Mouse (Mus musculus) yolk sac, embryonic 10.5 days (tissue): ENCODE results near the gene Fam213a.
A peak's percentile ranks its signal among the peaks of the same experiment; 100 is the strongest.
"Not testable (repeated sequence)": the region's sequence is repeated elsewhere in the genome, so short reads cannot be mapped to it uniquely, and the experiment has no call there.

ENCODE experiments used
- DNase-seq: peaks from one replicate; pipeline ENCODE4 v3.0.0-alpha.2; 2017; ENCODE audit warnings: low spot score

Fam213a gene

DNA sequence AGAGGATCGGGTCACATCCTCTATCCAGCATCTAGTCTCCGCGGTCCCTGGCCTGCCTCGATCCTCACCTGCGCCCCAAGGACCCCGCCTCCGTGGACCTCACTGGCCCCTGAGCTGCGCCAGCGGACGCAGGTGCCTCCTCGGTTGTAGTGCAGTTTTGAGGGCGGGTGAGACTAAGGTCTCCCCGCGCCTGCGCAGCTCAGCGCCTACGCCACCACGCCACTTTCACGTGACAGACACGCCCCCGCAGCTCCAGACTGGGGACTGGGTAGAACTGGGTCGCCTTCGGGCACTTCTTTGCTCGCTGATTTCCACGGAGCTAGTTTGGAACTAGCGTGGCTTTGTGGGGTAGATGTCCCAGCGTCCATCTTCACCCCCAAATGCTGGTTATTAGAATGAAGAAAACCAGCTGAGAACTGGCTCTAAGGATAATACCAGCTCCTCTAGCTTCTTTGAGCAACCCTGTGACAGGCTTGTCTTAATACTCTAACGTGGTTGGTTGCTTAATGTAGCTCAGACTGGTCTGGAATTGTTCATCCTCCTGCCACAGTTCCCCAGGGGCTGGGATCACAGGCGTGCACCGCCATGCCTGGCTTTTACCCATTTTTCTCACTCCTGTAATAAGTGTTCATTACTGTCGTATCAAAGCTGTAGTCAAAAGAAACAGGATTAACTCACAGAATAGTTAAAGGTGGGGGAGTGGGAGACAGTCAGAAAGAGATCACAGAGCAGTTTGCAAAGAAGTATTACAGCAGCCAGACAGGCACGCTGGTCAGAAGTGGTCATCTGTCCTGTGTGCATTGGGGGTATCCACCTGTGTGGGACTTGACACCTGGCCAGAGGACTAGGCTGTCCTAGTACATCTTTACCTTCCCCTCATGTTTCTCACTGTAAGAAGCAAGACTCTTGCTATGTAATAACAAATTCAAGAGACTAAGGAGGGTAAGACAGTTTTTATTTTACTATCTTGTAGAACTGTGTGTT is at the start of gene Fam213a:
Gene Fam213a, minus strand, starts transcription at position 159 of the 984 bp plus-strand sequence.
- peak; percentile 89 for DNase-seq

DNA sequence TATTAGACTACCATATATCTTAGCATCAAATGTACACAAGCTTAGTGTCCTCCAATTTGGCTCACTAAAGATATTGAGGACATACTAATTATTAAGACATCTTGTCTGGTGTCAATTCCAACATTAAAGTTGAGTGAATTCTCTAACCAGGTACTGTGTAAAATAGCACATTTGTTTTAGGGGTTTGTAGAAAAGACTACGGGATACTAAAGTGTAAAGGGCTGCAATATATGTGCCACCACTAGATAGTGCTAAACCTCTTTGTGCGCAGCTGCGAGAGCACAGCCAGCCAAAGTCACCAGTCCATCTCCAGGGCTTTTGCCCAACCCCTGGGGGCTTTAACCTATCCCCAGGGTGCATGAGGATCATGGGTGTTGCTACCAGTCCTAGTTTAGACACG is 39.6 kb upstream of the Fam213a start:
- not testable (repeated sequence) for DNase-seq

DNA sequence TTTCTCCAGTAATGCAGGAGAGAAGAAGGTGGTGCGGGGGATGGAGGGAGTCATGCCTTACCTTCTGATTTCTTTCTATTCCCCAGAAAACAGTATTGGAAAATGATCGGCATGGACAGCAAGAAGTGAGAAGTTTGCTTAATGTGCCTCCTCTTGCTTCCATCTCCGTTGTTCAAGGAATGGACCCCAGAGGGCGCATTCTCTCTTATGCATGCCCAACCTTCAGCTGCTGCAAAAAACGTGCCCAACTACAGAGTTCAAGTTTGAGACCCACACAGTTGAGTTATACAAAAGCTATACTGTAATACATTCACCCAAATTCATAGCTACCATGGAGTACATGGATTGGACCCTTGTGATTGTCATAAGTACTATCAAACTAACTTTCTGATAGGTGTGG is 38.9 kb upstream of the Fam213a start:
- DNase-seq, result peak; percentile 22

- no peak for DNase-seq
Measured at GRCm38 (mm10) chr14:41050471-41050870, 36.9 kb upstream of the Fam213a start.

DNA sequence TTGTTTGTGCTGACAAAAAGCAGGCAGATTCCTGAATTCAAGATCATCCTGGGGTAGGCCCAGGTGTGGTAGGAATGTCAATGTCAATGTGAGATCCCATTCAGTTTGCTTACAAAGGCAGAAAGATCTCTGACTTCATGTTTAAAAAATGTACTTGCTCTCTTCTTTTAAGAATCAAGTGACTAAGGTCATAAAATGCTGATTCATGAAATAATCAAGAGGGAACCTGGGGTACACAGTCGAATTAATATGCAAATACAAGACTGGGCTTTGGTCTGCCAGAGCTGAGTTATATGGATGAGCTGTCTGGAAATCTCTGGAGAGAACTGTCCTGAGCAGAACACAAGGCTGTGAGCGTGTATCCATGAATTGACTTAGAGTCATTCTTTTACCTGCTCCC is 33.8 kb upstream of the Fam213a start:
- DNase-seq, result no peak

DNA sequence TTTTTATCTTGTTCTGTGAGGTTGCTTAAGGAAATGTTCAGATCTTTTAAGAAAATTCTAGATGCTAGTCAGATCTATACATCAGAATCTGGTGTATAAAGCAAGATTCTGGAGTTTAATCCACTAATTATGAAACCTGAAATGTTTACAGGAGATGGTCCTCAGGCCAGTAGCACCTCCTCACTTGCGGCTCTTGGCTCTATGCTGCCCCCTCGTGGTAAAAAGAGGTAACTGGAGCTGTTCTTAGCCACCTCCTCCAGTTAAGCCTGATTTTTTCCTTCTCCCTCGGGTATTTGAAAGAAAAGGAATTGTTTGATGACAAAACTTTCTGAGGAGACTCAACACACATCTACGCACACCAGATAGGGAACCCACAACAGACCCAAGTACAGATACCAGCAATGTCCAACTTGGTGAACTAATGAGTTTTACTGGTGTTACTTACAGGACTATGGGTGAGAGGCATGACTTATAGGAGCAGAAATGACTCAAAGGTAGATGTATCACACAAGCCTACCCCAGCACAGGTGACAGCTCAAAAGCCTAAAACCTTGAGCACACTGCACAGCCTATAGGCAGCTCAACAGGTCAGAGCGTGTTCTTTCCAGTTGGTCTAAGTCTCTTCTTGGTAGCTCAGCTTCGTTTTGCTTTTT is 21.7 kb upstream of the Fam213a start:
- DNase-seq, result peak; percentile 57

DNA sequence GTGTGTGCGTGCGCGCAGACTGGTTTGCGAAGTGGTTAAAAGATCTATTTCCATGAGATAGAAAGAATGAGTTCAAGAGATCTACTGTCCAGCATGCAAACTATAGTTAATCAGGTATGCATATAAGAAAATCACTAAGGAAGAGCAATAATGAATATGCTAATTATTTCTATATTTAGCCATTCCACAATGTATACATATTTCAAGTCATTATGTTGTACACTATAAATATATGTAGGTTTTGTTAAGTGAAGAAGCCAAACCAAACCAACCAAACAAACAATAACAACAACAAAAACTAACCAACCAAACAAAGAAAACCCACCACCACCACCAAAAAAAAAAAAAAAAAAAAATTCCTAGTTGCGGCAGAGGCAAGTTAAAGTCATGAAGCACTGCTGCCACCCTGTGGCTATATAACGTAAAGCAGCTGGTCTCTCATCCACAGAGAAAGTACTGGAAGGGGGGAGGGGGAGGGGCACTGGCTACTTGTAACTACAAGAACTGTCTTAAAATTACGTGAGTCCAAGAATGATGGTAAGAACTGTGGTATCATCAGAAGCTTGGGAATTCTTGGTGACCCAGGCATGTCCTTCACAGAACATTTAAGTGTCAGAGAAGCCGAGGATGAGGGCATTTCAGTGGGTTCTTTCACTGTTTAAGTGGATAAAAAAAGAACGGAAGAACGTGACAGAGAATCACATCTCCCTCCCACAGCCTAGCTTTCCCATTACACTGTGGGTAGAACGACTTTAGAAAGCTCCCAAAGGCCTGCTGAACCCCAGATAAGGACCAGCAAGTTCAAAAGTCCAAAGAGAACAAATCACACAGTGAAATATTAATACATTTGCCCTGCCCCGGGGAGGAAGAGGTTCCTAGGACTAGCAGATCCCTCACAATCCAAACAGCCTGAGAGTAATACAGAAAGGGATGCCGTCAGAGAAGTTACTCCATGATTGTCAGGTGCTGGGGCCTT is 19.8 kb upstream of the Fam213a start:
- DNase-seq, result peak; percentile 75

DNA sequence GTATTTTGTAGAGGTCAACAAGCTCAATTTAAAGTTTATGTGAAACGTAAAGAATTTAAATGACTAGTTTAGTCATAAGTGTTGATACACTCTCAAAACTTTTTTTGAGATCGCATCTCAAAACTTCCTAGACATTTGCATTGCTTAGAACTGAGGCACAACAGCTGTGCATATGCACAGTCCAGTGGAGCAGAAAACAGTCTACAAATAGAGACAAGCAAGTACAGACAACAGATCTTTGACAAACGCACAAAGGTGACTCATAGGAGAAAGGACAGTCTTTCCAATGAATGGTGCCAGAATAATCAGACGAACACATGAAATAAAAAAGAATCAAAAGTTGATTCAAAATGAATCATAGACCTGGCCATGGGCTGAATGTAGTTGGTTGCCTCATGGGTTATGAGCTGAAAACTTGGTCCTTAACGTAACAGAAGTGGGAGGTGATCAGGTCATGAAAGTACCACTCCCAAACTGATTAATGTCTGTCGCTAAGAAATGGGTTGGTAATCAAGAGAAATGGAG is 17.5 kb upstream of the Fam213a start:
- DNase-seq, result no peak

- DNase-seq, result peak; percentile 37
Measured at GRCm38 (mm10) chr14:41029303-41029702, 15.7 kb upstream of the Fam213a start.

GRCm38 (mm10) chr14:41025594-41026284 is 12.2 kb upstream of the Fam213a start:
- peak; percentile 56 for DNase-seq

DNA sequence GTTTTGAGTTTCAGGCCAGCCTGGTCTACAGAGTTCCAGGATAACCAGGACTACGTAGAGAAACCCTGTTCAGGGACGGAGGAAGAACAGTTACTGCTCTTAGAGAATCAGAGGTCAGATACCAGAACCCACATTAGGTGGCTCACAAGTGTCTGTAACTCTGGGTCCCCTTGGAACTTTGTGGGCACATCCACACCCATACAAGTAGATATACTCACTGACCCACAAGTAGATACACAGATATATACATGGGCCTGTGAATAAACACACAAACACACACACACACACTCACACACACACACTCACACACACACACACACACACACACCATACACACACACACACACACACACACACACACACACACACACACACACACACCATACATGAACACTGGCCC is 11.5 kb upstream of the Fam213a start:
- no peak for DNase-seq

GRCm38 (mm10) chr14:41021246-41021645 is 7.7 kb upstream of the Fam213a start:
- no peak for DNase-seq

DNA sequence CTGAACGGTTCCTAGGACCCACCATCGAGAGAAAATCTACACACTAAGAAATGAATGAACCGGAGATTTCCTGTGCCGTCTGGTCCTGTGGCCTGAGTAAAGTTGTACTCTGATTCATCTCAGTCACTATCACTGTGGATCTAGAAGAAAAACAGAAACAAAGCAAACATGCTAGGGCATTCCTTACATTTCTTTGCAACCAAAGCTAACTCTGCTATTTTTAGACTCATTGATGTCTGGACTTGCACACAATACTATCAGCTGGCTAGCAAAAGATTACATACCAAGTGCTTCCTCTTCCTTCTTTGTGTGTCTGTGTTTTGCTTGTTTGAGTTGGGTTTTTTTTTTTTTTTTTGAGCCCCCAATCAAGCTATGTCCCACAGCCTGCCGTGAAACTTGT is 3.9 kb upstream of the Fam213a start:
- DNase-seq, result peak; percentile 64

DNA sequence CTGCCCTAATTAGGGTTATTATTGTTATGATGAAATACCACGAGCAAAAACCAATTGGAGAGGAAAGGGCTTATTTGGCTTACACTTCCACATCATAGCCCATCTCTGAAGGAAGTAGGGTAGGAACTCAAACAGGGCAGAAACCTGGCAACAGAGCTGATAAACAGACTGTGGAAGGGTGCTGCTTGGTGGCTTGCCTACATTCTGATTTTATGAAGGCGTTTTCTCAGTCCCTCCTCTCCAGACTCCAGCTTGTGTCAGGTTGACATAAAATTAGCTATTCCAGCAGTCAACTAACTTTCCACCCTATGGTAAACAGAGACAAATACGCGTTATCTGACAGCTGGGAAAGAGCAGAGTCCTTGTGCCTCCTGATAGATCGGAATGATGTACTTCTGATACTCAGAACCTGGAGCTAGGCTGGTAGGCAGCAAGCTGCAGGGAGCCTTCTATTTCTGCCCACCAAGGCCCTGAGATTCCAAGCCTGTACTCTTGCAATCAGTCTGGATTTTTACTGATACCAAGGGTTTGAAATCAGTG is 1.2 kb upstream of the Fam213a start:
- no peak for DNase-seq

DNA sequence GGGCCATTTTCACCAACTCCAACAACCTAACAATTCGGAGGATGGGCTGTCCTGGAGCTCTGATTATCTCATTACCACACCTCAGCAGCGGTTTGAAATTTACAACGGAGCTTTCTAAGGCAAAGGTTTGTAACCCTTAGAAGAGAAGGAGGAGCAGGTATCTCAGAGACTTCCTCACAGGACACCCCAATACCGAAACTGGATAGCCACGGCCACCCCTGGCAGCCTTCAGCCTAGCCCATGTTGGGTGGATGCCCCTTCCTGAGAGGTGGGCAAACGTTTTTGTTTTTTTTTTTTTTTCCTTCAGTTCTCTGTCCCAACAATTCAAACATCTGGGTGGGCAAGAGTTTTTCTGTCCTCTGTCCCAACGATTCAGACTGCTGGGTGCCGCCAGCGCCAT is 445 bp downstream of the Fam213a start:
- no peak for DNase-seq

- DNase-seq, result no peak
Measured at GRCm38 (mm10) chr14:41011916-41012315, 1.7 kb downstream of the Fam213a start.

GRCm38 (mm10) chr14:41008138-41008537 is 5.5 kb downstream of the Fam213a start:
- DNase-seq, result peak; percentile 68

GRCm38 (mm10) chr14:41007641-41008040 is 5.9 kb downstream of the Fam213a start:
- DNase-seq, result no peak

GRCm38 (mm10) chr14:41006899-41007298 is 6.7 kb downstream of the Fam213a start:
- no peak for DNase-seq

DNA sequence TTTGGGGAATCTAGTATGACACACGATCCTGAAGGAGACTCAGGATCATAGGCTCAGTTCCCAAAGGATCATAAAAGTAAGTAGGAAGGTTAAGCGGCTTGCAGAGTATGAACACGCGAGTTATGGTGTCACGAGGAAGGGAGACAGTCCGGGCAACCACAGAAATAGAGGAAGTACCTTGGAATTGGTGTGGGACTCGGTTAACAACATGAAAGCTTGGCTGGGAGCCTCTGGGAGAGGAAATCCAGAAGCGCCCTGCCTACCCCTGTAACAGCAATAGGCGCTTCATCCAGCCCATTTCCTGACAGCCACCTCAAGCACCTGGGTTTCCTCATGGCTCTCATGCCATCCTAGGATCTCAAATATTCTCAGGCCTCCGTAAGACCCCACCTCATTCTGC is 7.3 kb downstream of the Fam213a start:
- DNase-seq, result no peak

DNA sequence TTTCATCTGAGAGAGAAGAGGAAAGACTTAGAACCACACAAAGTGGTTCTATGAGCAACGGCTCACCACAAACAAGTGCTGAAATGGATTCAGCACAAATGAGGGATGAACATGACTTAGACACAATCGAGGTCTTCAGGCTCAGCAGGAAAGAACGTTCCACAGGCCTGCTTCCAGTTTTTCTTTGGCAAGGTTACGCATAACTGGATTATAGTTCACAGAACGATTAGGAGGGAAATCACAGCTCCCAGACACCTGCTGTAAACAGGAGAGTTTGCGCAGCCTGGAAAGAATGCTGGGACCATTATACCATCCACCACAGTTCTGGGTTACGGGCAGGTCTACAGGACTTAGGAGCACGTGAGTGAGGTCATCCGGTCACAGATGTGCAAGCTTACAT is 7.9 kb downstream of the Fam213a start:
- no peak for DNase-seq
